Mouse (Mus musculus) hindbrain, embryonic 16.5 days (tissue): ENCODE measurements at regions not wholly inside any gene's neighbourhood (a gene's known extent, or its start where the extent isn't known, plus 50 kb on each side); places are given as distances from the start of the nearest gene placed in this dataset.
A peak's percentile ranks its signal among the peaks of the same experiment; 100 is the strongest.

Experiments
- ATAC-seq: fragments of 200-750 bp; cut with Nextera tagmentation; 2 replicates; pipeline ENCODE4 v1.8.0; 2017; ENCODE audit warnings: moderate TSS enrichment, moderate library complexity
- H3K27ac ChIP-seq: fragments of 300-500 bp; sonication (generic); 2 replicates; pipeline ENCODE4 v1.5.1; 2014; ENCODE audit warnings: low read depth, mild to moderate bottlenecking, control low read depth, low read length, moderate library complexity
- H3K27me3 ChIP-seq: fragments of 300-500 bp; sonication (generic); replicated peaks from 2 replicates; pipeline ENCODE4 v1.6.1; 2014; ENCODE audit warnings: low read length; ENCODE audit not compliant: control insufficient read depth, insufficient read depth
- H3K36me3 ChIP-seq: fragments of 300-500 bp; sonication (generic); 2 replicates; pipeline ENCODE4 v1.6.1; 2014; ENCODE audit warnings: mild to moderate bottlenecking, low read length, moderate library complexity, mixed read lengths; ENCODE audit not compliant: control insufficient read depth, insufficient read depth
- H3K4me1 ChIP-seq: fragments of 300-500 bp; sonication (generic); 2 replicates; pipeline ENCODE4 v1.6.1; 2014; ENCODE audit warnings: low read depth, low read length; ENCODE audit not compliant: control insufficient read depth, insufficient read depth
- H3K4me2 ChIP-seq: fragments of 300-500 bp; sonication (generic); 2 replicates; pipeline ENCODE4 v1.6.1; 2014; ENCODE audit warnings: mild to moderate bottlenecking, low read length, control low read depth, moderate library complexity
- H3K4me3 ChIP-seq: fragments of 300-500 bp; sonication (generic); 2 replicates; pipeline ENCODE4 v1.5.1; 2014; ENCODE audit warnings: mild to moderate bottlenecking, low read length, control low read depth, moderate library complexity
- H3K9ac ChIP-seq: fragments of 300-500 bp; sonication (generic); 2 replicates; pipeline ENCODE4 v1.6.1; 2014; ENCODE audit warnings: low read depth, mild to moderate bottlenecking, control low read depth, low read length, moderate library complexity
- H3K9me3 ChIP-seq: fragments of 300-500 bp; sonication (generic); 2 replicates; pipeline ENCODE4 v1.6.1; 2014; ENCODE audit warnings: mild to moderate bottlenecking, low read length, moderate library complexity; ENCODE audit not compliant: control insufficient read depth
- WGBS: fragments of 180-500 bp; shearing (Covaris S2); extraction: QIAGEN DNeasy Blood & Tissue Kit; methylation state at CpG from one replicate; pipeline ENCODE4 v1.1.7; 2014; 5-methylcytosine and 5-hydroxymethylcytosine counted together

DNA sequence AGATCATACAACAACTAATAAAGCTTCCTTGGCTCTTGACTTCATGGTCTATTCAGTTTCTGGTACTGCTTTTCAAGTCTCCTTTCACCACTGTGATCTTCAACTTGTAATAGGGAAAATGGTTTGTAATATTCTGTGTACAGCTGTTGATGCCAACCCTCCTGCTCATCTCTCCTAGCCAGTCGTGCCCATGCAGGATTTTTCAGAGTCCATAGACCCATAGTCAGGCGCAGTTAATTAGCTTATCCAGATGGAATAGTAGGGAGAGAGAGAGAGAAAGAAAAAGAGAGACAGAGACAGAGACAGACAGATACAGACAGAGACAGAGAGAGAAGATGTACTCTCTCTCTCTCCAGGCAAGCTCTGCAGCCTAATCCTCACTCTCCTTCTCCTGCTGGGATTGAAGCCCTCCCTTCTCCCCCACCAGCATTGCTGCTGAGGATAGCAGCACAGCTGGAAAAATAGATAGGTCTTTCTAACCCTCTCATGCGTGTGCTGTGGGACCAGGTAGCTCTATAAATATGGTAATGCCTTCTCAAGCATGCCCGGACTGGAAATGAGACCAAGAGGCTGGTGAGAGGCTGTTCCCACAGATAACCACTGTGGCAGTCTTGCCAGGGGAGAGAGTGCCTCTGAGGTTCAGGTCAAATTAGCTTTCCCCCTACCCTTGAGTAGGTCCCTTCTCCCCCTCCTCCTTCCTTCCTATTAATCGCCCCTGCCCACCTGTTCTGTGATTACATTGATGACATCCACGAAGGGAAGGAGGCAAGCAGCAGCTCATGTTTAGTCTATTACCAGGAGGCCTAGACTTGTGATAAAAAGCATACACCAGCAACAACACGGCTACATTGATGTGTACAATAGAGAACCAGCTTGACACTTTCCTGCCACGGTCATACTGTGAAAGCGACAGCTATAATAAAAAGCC, 301.9 kb upstream of the Brinp1 start:
- peak; percentile 90 for ATAC-seq
- no peaks in the 10 kb centered on the region for H3K9me3 ChIP-seq
- H3K4me3 ChIP-seq: no peak overlapping the region
- no peaks in the 10 kb centered on the region for H3K36me3 ChIP-seq
- H3K27me3 ChIP-seq: no peaks in the 10 kb centered on the region
- H3K27ac ChIP-seq: 0 out of 2 replicates have a peak overlapping the region, but pooled peaks have one; percentile 17
- no peak overlapping the region for H3K9ac ChIP-seq
- H3K4me1 ChIP-seq: peaks cover 3% of the 10 kb centered on the region; the same call in 1 of the 2 replicates
- no peak overlapping the region for H3K4me2 ChIP-seq
- WGBS: 34% methylated on average over 9 of the region's 9 CpGs
